Mouse (Mus musculus): ENCODE data around the gene Idua. TPM values are rescaled to one million over a fixed set of nuclear protein-coding genes. Genes with fewer than 3 reads are reported as not detected.

The Idua gene
- total and polyA plus RNA-seq, 2 experiments = 2.6 to 7.3 TPM

- no peak overlapping the region for H3K4me3 ChIP-seq (ENCODE audit: insufficient read depth, low read depth, low read length)
- DNase-seq (ENCODE audit: extremely low read depth, low read depth, low spot score) = no peak
- 53% methylated on average over 6 of the region's 6 CpGs for WGBS
- no peaks in the 10 kb centered on the region for H3K79me2 ChIP-seq (ENCODE audit: control insufficient read depth, insufficient read depth, low read length)
- no peaks in the 10 kb centered on the region for H3K27me3 ChIP-seq (ENCODE audit: control insufficient read depth, insufficient read depth, low read length)
- peaks cover 15% of the 10 kb centered on the region for H3K4me1 ChIP-seq (ENCODE audit: control insufficient read depth, insufficient read depth, low read length)
- TF ChIP-seq POLR2A (IDR thresholded peaks at IDR 0.05; ENCODE audit: extremely low read depth, insufficient read depth, low read length) = no peak
- H3K36me3 ChIP-seq (ENCODE audit: control insufficient read depth, insufficient read depth, low read length) = peaks cover 4% of the 10 kb centered on the region; the same call in 1 of the 2 replicates
- H3K9ac ChIP-seq (ENCODE audit: low read depth, low read length) = no peak overlapping the region
- peak overlapping the region; percentile 77 for H3K27ac ChIP-seq (replicated peaks; ENCODE audit: insufficient read depth, low read depth, low read length)
Observed at GRCm38 (mm10) chr5:108708981-108709731, 49.0 kb downstream of the Idua start.

- no peaks in the 10 kb centered on the region for H3K36me3 ChIP-seq (ENCODE audit: control insufficient read depth, insufficient read depth, low read length)
- DNase-seq (ENCODE audit: extremely low read depth, low read depth, low spot score) = peak; percentile 75
- WGBS = 41% methylated on average over 6 of the region's 6 CpGs
- no peak overlapping the region for H3K27ac ChIP-seq (replicated peaks; ENCODE audit: insufficient read depth, low read depth, low read length)
- H3K79me2 ChIP-seq (ENCODE audit: control insufficient read depth, insufficient read depth, low read length) = no peaks in the 10 kb centered on the region
- H3K4me3 ChIP-seq (ENCODE audit: insufficient read depth, low read depth, low read length) = no peak overlapping the region
- no peak for TF ChIP-seq POLR2A (IDR thresholded peaks at IDR 0.05; ENCODE audit: extremely low read depth, insufficient read depth, low read length)
- no peak for TF ChIP-seq CTCF (IDR thresholded peaks at IDR 0.05; ENCODE audit: low read depth, low read length)
- no peak overlapping the region for H3K9ac ChIP-seq (ENCODE audit: low read depth, low read length)
- H3K4me1 ChIP-seq (ENCODE audit: control insufficient read depth, insufficient read depth, low read length) = peaks cover 15% of the 10 kb centered on the region
- no peaks in the 10 kb centered on the region for H3K27me3 ChIP-seq (ENCODE audit: control insufficient read depth, insufficient read depth, low read length)
Observed at GRCm38 (mm10) chr5:108711968-108712367, 51.8 kb downstream of the Idua start.

GRCm38 (mm10) chr5:108713096-108713495 is 53.0 kb downstream of the Idua start:
- no peaks in the 10 kb centered on the region for H3K79me2 ChIP-seq (ENCODE audit: control insufficient read depth, insufficient read depth, low read length)
- H3K27ac ChIP-seq (replicated peaks; ENCODE audit: insufficient read depth, low read depth, low read length) = no peak overlapping the region
- no peak overlapping the region for H3K4me3 ChIP-seq (ENCODE audit: insufficient read depth, low read depth, low read length)
- H3K27me3 ChIP-seq (ENCODE audit: control insufficient read depth, insufficient read depth, low read length) = no peaks in the 10 kb centered on the region
- 90% methylated on average over 2 of the region's 2 CpGs for WGBS
- H3K4me1 ChIP-seq (ENCODE audit: control insufficient read depth, insufficient read depth, low read length) = peaks cover 13% of the 10 kb centered on the region
- DNase-seq (ENCODE audit: extremely low read depth, low read depth, low spot score) = no peak
- H3K9ac ChIP-seq (ENCODE audit: low read depth, low read length) = no peak overlapping the region
- TF ChIP-seq POLR2A (IDR thresholded peaks at IDR 0.05; ENCODE audit: extremely low read depth, insufficient read depth, low read length) (no peak), CTCF (IDR thresholded peaks at IDR 0.05; ENCODE audit: low read depth, low read length) (no peak)
- H3K36me3 ChIP-seq (ENCODE audit: control insufficient read depth, insufficient read depth, low read length) = no peaks in the 10 kb centered on the region

GRCm38 (mm10) chr5:108713691-108714090 is 53.6 kb downstream of the Idua start:
- Histone ChIP-seq H3K27me3 (ENCODE audit: control insufficient read depth, insufficient read depth, low read length) (no peaks in the 10 kb centered on the region), H3K4me3 (ENCODE audit: insufficient read depth, low read depth, low read length) (no peak overlapping the region), H3K36me3 (ENCODE audit: control insufficient read depth, insufficient read depth, low read length) (no peaks in the 10 kb centered on the region), H3K4me1 (ENCODE audit: control insufficient read depth, insufficient read depth, low read length) (peaks cover 9% of the 10 kb centered on the region), H3K27ac (replicated peaks; ENCODE audit: insufficient read depth, low read depth, low read length) (no peak overlapping the region), H3K79me2 (ENCODE audit: control insufficient read depth, insufficient read depth, low read length) (no peaks in the 10 kb centered on the region), H3K9ac (ENCODE audit: low read depth, low read length) (no peak overlapping the region)
- no peak for DNase-seq (ENCODE audit: extremely low read depth, low read depth, low spot score)
- TF ChIP-seq POLR2A (IDR thresholded peaks at IDR 0.05; ENCODE audit: extremely low read depth, insufficient read depth, low read length) = no peak
- no peak for TF ChIP-seq CTCF (IDR thresholded peaks at IDR 0.05; ENCODE audit: low read depth, low read length)

GRCm38 (mm10) chr5:108714149-108714548 is 54.0 kb downstream of the Idua start:
- peaks cover 5% of the 10 kb centered on the region for H3K4me1 ChIP-seq (ENCODE audit: control insufficient read depth, insufficient read depth, low read length)
- no peaks in the 10 kb centered on the region for H3K27me3 ChIP-seq (ENCODE audit: control insufficient read depth, insufficient read depth, low read length)
- H3K27ac ChIP-seq (replicated peaks; ENCODE audit: insufficient read depth, low read depth, low read length) = no peak overlapping the region
- H3K79me2 ChIP-seq (ENCODE audit: control insufficient read depth, insufficient read depth, low read length) = no peaks in the 10 kb centered on the region
- H3K9ac ChIP-seq (ENCODE audit: low read depth, low read length) = no peak overlapping the region
- no peak overlapping the region for H3K4me3 ChIP-seq (ENCODE audit: insufficient read depth, low read depth, low read length)
- H3K36me3 ChIP-seq (ENCODE audit: control insufficient read depth, insufficient read depth, low read length) = no peaks in the 10 kb centered on the region
- no peak for DNase-seq (ENCODE audit: extremely low read depth, low read depth, low spot score)
- WGBS = 76% methylated on average over 6 of the region's 6 CpGs
- no peak for TF ChIP-seq POLR2A (IDR thresholded peaks at IDR 0.05; ENCODE audit: extremely low read depth, insufficient read depth, low read length)
- no peak for TF ChIP-seq CTCF (IDR thresholded peaks at IDR 0.05; ENCODE audit: low read depth, low read length)

- Histone ChIP-seq H3K79me2 (ENCODE audit: control insufficient read depth, insufficient read depth, low read length) (no peaks in the 10 kb centered on the region), H3K9ac (ENCODE audit: low read depth, low read length) (no peak overlapping the region), H3K36me3 (ENCODE audit: control insufficient read depth, insufficient read depth, low read length) (no peaks in the 10 kb centered on the region), H3K4me1 (ENCODE audit: control insufficient read depth, insufficient read depth, low read length) (peaks cover 5% of the 10 kb centered on the region), H3K27ac (replicated peaks; ENCODE audit: insufficient read depth, low read depth, low read length) (no peak overlapping the region), H3K27me3 (ENCODE audit: control insufficient read depth, insufficient read depth, low read length) (no peaks in the 10 kb centered on the region), H3K4me3 (ENCODE audit: insufficient read depth, low read depth, low read length) (no peak overlapping the region)
- 100% methylated on average over 1 of the region's 1 CpGs for whole genome bisulfite sequencing
- no peak for DNase-seq (ENCODE audit: extremely low read depth, low read depth, low spot score)
- TF ChIP-seq CTCF (IDR thresholded peaks at IDR 0.05; ENCODE audit: low read depth, low read length) (no peak), POLR2A (IDR thresholded peaks at IDR 0.05; ENCODE audit: extremely low read depth, insufficient read depth, low read length) (no peak)
Observed at GRCm38 (mm10) chr5:108715974-108716373, 55.8 kb downstream of the Idua start.
